Mouse (Mus musculus): Measurements from ENCODE around the gene Ttc24. TPM values are rescaled to one million over a fixed set of nuclear protein-coding genes. Genes with fewer than 3 reads are reported as not detected.

Gene Ttc24
- total and polyA plus RNA-seq, 3 experiments: not detected

DNA sequence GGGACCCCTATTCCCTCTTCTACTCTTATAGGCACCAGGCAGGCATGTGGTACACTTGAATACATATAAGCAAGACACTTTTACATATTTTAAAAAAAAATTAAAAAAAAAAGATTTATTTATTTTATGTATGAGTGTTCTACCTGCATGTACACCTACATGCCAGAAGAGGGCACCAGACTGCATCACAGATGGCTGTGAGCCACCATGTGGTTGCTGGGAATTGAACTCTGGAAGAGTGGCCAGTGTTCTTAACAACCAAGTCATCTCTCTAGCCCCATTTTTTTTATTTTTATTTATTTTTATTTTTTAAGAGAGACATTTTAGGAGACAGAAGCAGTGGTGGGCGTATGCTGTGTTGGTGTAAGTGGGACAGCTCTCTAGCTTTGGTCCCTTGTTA is 9.6 kb upstream of the Ttc24 start:
- 97% methylated on average over 1 of the region's 1 CpGs for WGBS
- no peaks in the 10 kb centered on the region for H3K27me3 ChIP-seq (ENCODE audit: control insufficient read depth, insufficient read depth, low read length)
- TF ChIP-seq EP300 (IDR thresholded peaks at IDR 0.05; ENCODE audit: insufficient read depth, low read depth, low read length) (0 out of 2 replicates have a peak, but pooled peaks have one; percentile 27), CTCF (IDR thresholded peaks at IDR 0.05) (no peak; the same call in 1 of the 2 replicates), POLR2A (IDR thresholded peaks at IDR 0.05; ENCODE audit: insufficient read depth, low read depth, low read length) (no peak)
- H3K9ac ChIP-seq (ENCODE audit: low read depth, low read length): no peak overlapping the region
- intact Hi-C loops (cut with DNase I): loop anchor here (1.0 to 5.0 kb wide), 4 partner anchors 45 to 157 kb away; no protein-coding TSS in a partner anchor
- no peaks in the 10 kb centered on the region for H3K36me3 ChIP-seq (ENCODE audit: control insufficient read depth, insufficient read depth, low read length)
- no peak overlapping the region for H3K4me3 ChIP-seq
- H3K79me2 ChIP-seq (replicated peaks; ENCODE audit: control insufficient read depth, insufficient read depth, low read length): no peaks in the 10 kb centered on the region
- no peaks in the 10 kb centered on the region; the same call in 1 of the 2 replicates for H3K4me1 ChIP-seq (ENCODE audit: control insufficient read depth, insufficient read depth, low read length)
- H3K27ac ChIP-seq: no peak overlapping the region
- DNase-seq: peak in 1 of 2 experiments; percentile 24

DNA sequence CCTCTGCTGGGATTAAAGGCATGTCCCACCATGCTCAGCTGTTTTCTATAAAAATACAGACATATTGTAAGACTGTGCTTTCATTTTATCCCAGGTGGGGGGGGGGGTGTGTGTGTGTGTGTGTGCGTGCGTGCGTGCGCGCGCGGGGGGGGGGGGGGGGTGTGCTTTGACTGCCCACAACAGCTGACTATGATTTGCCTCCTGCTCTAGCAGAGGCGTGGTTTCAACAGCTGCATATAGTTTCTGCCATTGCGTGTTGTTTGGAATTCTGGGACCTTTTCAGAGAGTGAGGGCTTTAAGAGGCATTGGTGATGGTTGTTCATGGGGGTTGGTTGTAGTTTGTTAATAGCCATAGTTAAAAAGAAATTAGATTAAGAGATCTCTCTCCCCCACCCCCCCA is 7.4 kb upstream of the Ttc24 start:
- no peak for DNase-seq
- H3K79me2 ChIP-seq (replicated peaks; ENCODE audit: control insufficient read depth, insufficient read depth, low read length): no peaks in the 10 kb centered on the region
- intact Hi-C loops (cut with DNase I): loop anchor here (5.0 kb wide), 1 partner anchor 72 kb away; no protein-coding TSS in a partner anchor
- WGBS: 83% methylated on average over 9 of the region's 9 CpGs
- H3K27ac ChIP-seq: no peak overlapping the region
- peaks cover 1% of the 10 kb centered on the region; the same call in 1 of the 2 replicates for H3K4me1 ChIP-seq (ENCODE audit: control insufficient read depth, insufficient read depth, low read length)
- no peaks in the 10 kb centered on the region for H3K27me3 ChIP-seq (ENCODE audit: control insufficient read depth, insufficient read depth, low read length)
- no peak overlapping the region for H3K9ac ChIP-seq (ENCODE audit: low read depth, low read length)
- H3K4me3 ChIP-seq: no peak overlapping the region
- TF ChIP-seq POLR2A (IDR thresholded peaks at IDR 0.05; ENCODE audit: insufficient read depth, low read depth, low read length): no peak
- H3K36me3 ChIP-seq (ENCODE audit: control insufficient read depth, insufficient read depth, low read length): no peaks in the 10 kb centered on the region

DNA sequence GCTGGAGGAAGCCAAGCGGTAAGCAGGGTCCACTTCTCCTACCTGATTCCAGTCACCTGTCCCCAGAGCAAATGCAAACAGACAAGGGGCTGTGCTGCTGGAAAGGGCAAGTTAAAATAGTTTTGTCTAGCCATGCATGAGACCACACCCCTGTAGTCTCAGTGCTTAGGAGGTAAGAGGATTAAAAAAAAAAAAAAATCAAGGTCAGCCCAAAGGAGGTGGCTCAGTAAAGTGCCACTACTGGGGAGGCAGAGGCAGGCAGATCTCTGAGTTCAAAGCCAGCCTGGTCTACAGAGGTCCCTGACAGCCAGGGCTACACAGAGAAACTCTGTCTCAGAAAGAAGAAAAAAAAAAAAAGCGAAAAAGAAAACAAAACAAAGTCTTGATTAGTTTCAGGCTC is 5.9 kb upstream of the Ttc24 start:
- intact Hi-C loops (cut with DNase I): no loop called here
- TF ChIP-seq EP300 (IDR thresholded peaks at IDR 0.05; ENCODE audit: insufficient read depth, low read depth, low read length) (no peak), CTCF (IDR thresholded peaks at IDR 0.05) (no peak), POLR2A (IDR thresholded peaks at IDR 0.05; ENCODE audit: insufficient read depth, low read depth, low read length) (no peak)
- no peaks in the 10 kb centered on the region for H3K27me3 ChIP-seq (ENCODE audit: control insufficient read depth, insufficient read depth, low read length)
- WGBS: 92% methylated on average over 2 of the region's 2 CpGs
- H3K4me3 ChIP-seq: no peak overlapping the region
- no peak for DNase-seq
- H3K36me3 ChIP-seq (ENCODE audit: control insufficient read depth, insufficient read depth, low read length): no peaks in the 10 kb centered on the region
- no peak overlapping the region for H3K9ac ChIP-seq (ENCODE audit: low read depth, low read length)
- no peak overlapping the region for H3K27ac ChIP-seq
- no peaks in the 10 kb centered on the region for H3K79me2 ChIP-seq (replicated peaks; ENCODE audit: control insufficient read depth, insufficient read depth, low read length)
- peaks cover 1% of the 10 kb centered on the region; the same call in 1 of the 2 replicates for H3K4me1 ChIP-seq (ENCODE audit: control insufficient read depth, insufficient read depth, low read length)

DNA sequence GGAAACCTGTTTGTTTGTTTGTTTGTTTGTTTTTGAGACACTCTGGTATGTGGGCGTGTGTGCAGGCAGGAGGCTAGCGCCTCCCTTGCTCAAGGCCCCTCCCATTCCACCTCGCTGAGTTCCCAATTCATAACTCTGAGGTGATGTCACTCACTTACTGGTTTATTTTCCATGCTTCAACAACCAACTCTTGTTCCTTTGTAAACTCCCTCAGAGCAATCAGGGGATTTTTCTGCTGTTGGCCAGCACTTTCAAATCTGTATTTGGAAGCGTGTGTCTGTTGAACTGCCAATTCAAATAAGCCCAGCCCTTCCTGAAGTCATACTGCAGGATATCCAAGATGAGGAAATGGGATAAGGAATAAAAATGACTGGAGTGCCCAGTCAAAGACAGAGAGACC is 4.6 kb upstream of the Ttc24 start:
- Histone ChIP-seq H3K36me3 (ENCODE audit: control insufficient read depth, insufficient read depth, low read length) (no peaks in the 10 kb centered on the region), H3K4me3 (no peak overlapping the region), H3K9ac (ENCODE audit: low read depth, low read length) (no peak overlapping the region), H3K79me2 (replicated peaks; ENCODE audit: control insufficient read depth, insufficient read depth, low read length) (no peaks in the 10 kb centered on the region), H3K27ac (no peak overlapping the region; the same call in 1 of the 2 replicates), H3K27me3 (ENCODE audit: control insufficient read depth, insufficient read depth, low read length) (no peaks in the 10 kb centered on the region), H3K4me1 (ENCODE audit: control insufficient read depth, insufficient read depth, low read length) (peaks cover 1% of the 10 kb centered on the region; the same call in 1 of the 2 replicates)
- no peak for TF ChIP-seq EP300 (IDR thresholded peaks at IDR 0.05; ENCODE audit: insufficient read depth, low read depth, low read length)
- no peak for TF ChIP-seq CTCF (IDR thresholded peaks at IDR 0.05)
- TF ChIP-seq POLR2A (IDR thresholded peaks at IDR 0.05; ENCODE audit: insufficient read depth, low read depth, low read length): no peak
- intact Hi-C loops (cut with DNase I): loop anchor here (2.0 kb wide), 1 partner anchor 40 kb away; the partner anchor contains the start of gene Gpatch4
- 7% methylated on average over 4 of the region's 4 CpGs for WGBS
- peak in 1 of 2 experiments; percentile 16 for DNase-seq

DNA sequence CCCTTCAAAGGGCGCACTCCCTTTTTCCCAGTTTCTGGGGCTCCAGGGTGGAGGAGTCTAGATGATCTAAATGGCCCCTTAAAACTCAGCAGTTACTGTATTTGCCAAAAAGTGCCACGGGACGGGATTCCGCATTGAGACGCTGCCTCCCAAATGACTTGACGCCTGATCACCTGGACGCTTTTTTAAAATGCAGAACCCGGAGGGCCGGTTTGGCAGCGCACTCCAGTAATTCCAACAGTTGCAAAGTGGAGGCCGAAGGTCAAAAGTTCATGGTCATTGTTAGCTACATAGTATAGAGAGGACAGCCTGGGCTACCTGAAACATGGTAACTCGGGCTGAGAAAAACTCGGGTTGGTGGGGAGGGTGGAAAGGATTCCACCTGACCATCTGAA is 4.1 kb upstream of the Ttc24 start:
- Histone ChIP-seq H3K27ac (no peak overlapping the region), H3K79me2 (replicated peaks; ENCODE audit: control insufficient read depth, insufficient read depth, low read length) (no peaks in the 10 kb centered on the region), H3K4me3 (peak overlapping the region; percentile 38), H3K9ac (ENCODE audit: low read depth, low read length) (no peak overlapping the region), H3K4me1 (ENCODE audit: control insufficient read depth, insufficient read depth, low read length) (peaks cover 1% of the 10 kb centered on the region; the same call in 1 of the 2 replicates), H3K27me3 (ENCODE audit: control insufficient read depth, insufficient read depth, low read length) (no peaks in the 10 kb centered on the region), H3K36me3 (ENCODE audit: control insufficient read depth, insufficient read depth, low read length) (no peaks in the 10 kb centered on the region)
- no peak for DNase-seq
- no peak for TF ChIP-seq CTCF (IDR thresholded peaks at IDR 0.05)
- TF ChIP-seq EP300 (IDR thresholded peaks at IDR 0.05; ENCODE audit: insufficient read depth, low read depth, low read length): no peak
- no peak for TF ChIP-seq POLR2A (IDR thresholded peaks at IDR 0.05; ENCODE audit: insufficient read depth, low read depth, low read length)
- intact Hi-C loops (cut with DNase I): loop anchor here (2.0 kb wide), 1 partner anchor 39 kb away; the partner anchor contains the start of gene Gpatch4
- under 1% methylated on average over 13 of the region's 13 CpGs for WGBS

All from heart, adult 2 months (tissue).